Mouse (Mus musculus) frontal cortex, postnatal 36 days (tissue): ENCODE measurements around the gene Trex1.

Experiments used
- DNase-seq, 2 experiments: peaks; one replicate each; pipeline ENCODE4 v3.0.0; 2022; ENCODE audit warnings: low spot score in 2 of 2

Gene Trex1

DNA sequence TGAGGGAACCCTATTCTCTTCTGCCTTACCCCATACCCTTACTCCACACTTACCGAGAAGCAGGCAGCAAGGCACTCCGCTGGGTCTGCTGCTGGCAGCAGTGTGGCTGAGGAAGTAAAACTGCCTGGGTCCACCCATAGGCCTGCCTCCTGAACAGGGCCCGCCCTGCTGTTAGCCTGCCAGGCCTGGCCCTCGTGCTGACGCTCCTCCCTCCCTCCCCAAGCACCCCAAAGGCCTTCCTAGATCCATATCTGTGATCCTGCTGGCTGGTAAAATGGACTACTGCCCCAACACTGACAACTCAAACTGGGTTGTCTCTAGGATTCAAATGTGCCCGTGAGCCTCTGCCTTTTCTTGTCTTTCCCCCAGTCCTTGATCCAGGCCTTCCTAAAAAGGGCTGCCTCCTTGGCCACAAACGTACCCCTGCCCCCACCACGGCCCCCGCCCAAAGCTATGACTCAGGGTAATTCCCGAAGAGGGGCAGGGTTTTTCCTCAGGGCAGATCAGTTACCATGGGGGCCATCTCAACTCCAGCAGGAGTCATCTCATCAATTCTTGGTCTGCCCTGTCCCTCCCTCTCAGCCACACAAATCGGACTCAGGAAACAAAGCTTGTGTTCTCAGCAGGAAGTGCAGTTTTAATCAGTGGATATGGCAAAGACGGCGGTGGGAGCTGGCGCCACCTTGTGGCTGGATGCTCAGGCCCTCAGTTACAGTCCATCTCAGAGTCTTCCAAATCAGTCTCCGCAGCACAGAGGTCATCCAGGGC, at the start of gene Trex1:
Gene Trex1, minus strand, starts transcription at position 599 of the 768 bp plus-strand sequence.
- peak; percentile 86 to 91 for DNase-seq

DNA sequence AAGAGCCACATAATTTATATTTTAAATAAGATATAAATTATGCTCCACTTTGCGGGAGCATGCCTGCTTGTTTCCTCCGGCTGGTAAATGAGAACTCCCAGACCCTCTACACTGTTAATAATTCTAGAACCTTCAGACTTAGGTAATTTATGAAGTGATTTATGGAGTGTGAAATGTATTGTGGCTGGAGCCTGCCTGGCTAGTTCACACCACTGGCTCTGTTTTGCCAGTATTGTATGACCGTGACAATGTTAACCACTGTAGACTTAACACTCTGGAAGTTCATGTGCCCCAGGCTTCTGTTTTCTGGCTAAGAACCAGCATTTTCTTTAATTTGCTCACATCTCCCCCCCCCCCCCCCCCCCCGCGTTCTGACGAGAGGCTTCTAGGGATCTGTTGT, 47.8 kb upstream of the Trex1 start:
- DNase-seq: no peak

DNA sequence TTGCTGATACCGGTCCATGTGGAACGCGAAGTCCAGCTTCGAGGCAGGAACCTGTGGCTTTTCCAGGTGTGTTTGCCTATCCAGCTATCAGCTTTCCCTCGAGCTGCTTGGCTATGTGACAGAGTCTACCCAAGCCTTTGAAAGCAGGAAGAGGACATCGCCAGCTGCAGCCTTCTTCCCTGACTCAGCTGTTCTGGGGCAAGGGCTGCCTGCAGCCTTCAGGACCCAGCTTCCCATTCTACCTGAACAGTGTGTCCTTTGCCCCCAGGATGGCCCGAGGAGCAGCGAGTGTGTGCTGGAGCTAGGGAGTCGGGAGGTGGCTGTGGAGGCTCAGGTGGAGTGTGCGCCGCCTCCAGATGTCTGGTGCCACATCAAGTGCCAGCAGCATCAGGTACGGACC, 46.1 kb upstream of the Trex1 start:
- DNase-seq: no peak

DNA sequence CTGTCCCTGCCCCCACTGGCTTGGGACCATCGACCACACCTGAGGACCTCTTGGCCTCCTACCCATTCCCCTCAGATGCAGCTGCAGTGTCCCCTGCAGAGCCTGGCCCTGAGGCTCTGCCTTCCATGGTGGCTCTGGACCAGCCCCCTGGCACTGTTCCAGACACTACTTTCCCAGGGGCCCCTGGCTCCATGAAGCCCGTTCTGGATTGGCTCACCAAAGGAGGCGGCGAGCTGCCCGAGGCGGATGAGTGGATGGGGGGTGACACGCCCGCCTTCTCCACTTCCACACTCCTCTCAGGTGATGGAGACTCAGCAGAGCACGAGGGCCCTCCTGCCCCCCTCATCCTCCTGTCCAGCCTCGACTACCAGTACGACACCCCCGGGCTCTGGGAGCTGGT, 45.5 kb upstream of the Trex1 start:
- peak in 1 of 2 experiments; percentile 49 for DNase-seq

DNA sequence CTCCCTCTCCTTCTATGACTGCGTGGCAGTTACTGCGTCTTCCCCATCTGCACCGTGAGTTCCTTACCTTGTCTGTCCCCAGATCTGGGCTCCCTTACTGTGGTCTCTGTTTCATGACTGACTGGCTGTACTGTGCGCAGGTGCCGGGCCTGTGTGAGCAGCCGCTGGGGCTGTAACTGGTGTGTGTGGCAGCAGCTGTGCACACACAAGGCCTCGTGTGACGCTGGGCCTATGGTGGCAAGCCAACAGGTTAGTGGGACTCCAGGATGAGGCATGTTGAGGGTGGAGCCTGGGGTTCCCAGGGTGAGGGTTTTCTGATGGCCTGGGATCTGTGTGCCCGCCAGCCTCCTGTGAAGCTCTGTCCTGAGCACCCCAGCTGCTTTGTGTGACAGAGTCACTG, 44.5 kb upstream of the Trex1 start:
- DNase-seq: no peak

DNA sequence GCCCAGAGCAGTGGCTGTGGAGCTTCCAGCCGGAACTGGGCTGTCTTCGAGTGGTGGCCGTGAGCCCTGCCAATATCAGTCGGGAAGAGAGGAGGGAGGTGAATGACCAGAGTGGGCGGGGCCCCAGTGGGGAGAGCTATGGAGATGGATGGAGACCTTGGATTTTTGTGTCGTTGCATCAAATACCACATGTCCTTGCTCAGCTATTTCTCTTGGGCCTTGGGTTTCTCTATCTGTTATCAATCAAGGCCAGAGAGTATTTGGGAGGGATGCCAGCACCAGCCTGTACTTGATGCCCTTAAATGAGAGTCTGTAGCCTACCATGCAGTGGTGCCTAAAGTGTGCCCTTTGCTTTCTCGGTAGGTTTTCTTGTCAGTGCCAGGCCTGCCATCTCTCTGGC, 43.7 kb upstream of the Trex1 start:
- DNase-seq: no peak

DNA sequence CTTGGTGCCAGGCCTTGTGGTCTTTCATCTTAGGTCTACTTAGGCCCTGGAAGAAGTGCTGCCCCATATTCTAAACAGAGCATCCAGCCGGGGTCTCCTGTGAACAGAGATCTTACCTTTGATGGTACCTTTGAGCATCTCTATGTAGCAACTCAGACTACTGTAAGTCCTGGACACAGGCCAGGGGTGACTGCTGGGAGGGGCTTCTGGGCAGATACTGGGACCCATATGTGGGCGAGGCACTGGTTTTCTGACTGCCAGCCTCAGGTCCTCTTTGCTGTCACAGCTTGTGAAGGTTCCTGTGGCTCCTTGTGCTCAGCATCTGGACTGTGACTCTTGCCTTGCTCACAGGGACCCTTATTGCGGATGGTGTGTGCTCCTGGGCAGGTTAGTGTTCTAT, 43.0 kb upstream of the Trex1 start:
- DNase-seq: no peak

DNA sequence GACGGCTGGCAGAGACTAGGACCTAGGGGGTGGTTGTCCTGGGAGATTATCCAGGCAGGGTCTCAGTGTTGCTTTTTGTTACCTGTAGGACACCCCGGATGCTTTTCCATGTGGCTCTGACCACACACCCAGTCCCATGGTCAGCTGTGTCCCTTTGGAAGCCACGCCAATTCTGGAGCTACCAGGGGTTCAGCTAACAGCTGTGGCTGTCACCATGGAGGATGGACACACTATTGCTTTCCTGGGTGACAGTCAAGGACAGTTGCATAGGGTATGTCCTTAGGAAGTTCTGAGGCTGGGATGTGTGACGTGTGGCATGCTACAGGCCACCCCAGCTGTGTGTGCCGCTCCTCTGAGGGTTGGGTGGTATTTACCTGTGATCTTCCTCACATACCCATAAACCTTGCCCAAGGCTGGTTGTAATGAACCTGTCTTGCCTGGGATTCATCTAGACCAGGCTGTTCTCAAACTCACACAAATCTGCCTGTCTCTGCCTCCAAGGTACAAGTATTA, 42.5 kb upstream of the Trex1 start:
- DNase-seq: no peak

DNA sequence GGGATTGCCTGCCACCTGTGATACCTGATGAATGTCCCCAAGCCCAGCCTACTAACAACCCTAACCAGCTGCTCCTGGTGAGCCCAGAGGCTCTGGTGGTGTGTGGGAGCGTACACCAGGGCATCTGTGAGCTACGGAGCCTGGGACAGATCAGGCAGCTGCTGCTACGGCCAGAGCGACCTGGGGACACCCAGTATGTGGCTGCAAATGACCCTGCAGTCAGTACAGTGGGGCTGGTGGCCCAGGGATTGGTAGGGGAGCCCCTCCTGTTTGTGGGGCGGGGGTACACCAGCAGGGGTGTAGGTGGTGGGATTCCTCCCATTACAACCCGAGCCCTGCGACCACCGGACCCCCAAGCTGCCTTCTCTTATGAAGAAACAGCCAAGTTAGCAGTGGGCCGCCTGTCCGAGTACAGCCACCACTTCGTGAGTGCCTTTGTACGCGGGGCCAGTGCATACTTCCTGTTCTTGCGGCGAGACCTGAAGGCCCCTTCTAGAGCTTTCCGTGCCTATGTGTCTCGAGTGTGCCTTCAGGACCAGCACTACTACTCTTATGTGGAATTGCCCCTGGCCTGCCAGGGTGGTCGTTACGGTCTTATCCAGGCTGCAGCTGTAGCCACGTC, 40.9 kb upstream of the Trex1 start:
- no peak for DNase-seq

DNA sequence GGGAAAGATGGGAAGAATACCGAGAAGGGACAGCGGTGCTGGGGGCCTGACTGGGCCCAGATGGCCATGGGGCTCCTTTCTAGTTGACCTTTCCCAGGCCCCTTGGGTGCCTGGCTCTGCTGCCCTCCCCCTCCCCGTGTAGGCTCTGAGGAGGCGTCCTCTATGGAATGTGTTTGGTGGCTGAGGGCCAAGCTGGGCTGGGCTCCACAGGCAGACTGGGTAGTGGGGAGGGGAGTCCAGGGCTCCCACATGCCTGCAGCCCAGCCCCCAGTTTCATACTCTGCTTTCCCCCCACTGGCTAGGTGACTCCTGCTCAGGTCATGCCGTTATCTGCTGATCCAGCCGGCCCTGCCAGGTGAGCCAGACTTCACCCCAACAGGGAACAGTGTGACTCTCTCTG, 39.4 kb upstream of the Trex1 start:
- peak in 1 of 2 experiments; percentile 37 for DNase-seq

DNA sequence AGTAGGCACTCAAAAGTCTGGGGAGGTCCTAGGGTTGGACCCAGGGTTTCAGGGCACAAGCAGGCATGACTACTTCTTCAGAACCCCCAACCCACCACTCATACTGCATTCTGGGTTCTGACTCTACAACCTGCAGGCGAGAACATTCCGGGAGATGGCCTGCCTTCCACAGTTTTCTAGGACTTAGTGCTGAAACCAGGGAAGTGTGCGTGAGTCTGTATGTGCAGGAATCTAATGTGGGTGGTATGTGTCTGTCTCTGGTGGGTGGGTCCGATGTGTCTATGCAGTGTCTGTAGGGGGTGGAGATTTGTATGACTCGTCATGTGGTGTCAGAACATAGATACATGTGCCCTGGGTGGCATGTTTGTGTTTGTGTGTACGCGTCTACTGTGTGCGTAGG, 38.8 kb upstream of the Trex1 start:
- DNase-seq: no peak

DNA sequence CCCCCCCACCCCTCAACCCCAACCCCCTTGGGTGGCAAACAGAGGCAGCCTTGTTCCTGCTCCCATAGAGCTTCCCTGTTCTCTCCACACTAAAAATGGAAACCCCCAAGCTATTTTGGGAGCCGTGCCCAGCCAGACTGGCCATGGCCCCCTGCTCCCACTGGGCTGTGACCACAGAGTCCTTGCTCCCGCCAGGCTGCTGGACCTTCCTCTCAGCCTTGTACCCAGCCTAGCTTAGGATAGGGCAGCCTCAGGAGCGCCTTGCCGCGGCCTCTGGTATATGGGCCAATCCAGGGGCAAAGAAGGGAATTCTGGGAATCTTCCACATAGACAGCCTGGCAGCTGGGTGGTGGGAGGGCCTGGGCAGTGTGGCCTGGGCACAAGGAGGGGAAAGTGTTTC, 38.3 kb upstream of the Trex1 start:
- DNase-seq: peak; percentile 75 to 76

DNA sequence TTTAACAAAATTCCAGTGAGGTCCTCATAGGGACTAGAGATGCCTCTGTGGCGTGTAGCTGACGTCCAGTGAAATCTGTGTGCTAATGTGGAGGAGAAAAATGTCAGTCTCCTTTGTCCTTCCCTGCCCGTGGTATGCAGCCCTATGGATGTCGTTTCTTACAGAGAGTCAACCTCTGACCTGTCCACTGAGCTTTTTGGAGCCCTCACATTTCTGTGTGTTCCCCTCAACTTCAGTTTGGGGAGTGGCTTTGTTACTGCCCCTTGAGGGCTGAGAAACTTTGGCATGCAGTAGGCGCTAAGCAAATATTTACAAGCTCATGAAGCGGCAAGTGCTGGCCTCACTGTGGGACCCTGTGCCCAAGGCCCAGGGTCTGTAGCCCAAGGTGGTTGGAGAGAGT, 37.8 kb upstream of the Trex1 start:
- no peak for DNase-seq

DNA sequence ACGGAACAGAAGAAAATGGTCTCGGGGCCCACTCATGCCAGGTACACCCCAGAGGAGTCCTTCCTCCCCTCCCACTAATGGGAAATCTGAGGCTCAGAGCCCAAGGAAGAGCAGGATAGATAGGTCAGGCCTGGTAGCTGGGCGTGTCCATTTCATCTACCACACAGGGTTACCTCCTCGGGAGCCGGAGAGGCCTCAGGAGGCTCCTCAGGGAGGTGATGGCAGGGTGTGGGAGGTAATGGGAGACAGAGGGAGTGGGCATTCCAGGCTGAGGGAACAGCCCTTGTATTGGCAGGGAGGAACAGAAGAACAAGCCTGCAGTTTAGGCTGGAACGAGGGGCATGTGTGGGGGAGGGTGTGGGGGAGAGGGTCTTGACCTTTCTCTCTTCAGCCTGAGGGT, 37.3 kb upstream of the Trex1 start:
- no peak for DNase-seq

DNA sequence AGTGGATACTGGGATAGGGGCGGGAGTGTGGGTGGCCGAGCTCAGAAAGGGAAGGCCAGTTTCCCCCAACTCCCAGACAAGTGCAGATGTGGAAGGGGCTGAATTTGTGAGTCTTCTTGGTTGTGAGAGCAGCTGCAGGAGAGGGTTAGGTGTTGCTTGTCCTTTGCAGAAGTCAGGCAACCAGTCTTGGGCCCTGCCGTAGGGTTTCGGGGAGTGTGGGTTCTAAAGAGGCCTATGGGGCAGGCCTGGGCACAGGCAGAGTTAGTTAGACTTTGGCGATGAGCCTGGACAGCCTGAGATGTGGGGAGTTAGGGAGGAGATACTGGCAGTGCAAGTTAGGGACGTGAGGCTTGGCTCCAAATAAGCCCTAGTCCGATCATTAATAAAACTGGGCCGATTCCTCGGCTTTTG, 36.7 kb upstream of the Trex1 start:
- peak in 1 of 2 experiments; percentile 33 for DNase-seq

DNA sequence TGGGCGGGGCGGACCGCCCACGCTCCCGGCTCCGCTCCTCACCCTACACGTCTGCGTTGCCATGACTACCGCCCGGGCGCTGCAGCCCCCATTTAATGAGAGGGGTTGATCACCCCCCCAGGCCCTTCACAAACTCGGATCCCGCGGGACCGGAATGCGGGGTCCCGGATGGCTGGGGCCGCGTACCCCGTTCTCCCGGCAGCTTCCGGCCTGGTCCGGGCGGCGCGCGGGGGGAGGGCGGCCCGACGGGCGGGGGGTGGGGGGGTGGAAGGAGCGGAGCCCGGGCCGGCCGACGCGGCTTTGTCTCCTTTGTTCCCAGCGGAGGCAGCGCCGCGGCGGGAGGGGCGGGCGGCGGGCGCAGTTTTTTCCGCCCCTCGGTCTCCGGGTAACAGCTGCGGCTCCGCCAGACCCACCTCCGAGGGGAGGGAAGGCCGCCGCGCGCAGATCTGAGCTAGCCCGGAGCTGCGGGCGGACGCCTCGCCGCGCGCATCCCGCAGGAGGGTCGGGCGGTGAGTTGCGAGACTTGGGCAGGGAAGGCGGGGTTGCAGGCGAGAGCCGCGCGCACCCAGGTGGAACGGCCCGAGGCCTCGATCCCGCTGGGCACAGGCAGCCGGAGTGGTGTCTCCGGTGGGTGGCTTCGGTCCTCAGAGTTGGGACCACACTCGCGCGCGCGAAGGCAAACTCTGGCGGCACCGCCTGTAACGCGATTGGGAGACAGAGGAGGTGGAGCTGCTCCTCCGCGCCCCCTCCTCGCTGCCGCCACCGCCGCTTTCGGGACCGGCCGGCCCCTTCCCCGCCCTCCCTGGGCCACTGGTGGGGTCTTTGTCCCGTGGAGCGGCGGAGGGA, 35.8 kb upstream of the Trex1 start, which contains the start of gene Plxnb1:
Gene Plxnb1, plus strand, starts transcription at position 253 of the 846 bp plus-strand sequence.
- peak; percentile 60 to 67 for DNase-seq

DNA sequence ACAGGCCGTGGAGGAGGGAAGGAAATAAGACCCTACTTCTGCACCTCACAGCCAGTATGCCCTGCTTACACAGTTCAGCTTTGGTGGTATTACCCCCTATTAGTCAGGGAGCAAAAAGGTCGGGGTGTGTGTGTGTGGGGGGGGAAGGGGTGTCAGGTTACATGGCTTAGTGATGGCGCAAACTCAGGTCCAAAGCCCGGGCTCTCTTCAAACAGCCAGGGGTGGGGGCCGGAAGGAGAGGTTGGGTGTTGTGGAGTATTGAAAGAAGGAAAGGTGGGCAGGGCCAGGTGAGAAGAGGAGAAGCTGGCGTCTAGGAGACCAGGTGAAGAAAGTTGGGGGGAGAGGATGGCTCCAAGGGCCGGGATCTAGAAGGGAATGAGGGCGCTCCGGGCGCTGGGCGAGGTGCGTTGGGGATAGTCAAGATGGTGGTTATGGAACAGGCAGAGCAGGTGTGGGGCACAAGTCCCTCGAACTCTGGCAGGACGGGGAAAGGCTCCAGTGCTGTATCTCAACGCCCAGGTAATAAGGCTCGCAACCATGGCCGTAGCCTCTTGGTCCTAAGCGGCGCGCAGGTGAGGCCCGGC, 35.1 kb upstream of the Trex1 start:
- DNase-seq: no peak

DNA sequence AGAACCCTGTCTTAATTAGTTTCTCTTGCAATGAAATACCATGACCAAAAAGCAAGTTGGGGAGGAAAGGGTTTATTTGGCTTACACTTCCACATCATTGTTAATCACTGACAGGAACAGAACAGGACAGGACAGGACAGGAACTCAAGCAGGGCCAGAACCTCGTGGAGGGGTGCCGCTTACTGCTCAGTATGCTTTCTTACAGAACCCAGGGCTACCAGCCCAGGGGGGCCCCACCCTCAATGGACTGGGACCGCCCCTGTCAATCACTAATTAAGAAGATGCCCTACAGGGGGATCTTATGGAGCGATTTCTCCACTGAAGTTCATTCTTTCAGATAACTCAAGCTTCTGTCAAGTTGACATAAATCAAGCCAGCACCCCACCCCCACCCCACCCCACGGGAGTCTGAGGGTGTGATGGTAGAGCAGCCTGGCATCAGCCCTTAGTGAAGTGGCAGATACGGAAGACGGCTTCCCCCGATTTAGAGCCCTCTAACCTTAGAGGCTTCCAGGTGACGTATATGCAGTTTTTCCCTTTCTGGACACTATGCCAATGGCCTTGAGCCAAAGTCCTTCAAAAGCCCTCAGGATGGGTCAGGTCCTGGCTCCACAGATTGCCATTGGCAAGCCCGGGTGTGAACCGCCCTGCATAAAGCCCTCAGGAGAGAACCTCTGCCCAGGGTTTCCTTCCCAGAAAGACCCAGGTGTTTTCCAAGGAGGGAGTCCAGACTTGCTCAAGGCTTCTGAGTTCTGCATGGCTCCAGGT, 34.4 kb upstream of the Trex1 start:
- no peak for DNase-seq

DNA sequence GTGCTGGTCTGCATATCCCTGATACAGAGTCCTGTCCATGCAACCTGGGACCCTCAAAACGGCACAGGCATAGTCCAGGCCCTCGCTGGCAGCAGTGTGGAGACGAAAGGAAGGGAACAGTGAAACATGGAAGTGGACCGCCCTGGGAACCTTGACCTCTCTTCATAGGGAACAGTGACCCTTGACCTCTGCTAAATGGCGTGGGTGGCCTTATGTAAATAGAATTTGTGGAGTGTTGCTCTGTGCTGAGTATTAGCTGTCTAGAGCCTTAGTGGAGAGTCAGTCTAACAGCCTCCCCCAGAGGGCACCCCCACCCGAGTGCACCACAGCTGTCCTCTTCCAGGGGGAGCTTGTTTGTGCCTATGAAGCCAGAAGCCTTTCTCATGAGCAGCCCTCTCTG, 33.3 kb upstream of the Trex1 start:
- no peak for DNase-seq

DNA sequence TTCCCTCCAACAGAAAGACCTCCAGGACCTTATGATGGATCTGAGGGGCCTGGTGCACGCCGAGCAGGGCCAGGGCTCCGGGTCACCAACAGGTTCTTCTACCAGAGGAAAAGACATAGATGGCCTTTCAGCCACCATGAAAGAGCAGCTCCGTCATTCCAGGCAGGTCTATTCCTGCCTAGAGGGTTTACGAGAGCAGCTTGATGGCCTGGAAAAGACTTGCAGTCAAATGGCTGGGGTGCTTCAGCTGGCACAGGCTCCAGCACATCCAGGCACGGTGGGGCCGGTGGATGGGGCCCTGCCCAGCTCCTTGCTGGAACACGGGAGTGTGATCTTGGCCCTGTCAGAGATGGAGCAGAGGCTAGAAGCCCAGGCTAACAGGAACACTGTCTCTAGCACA, 32.3 kb upstream of the Trex1 start:
- DNase-seq: no peak

DNA sequence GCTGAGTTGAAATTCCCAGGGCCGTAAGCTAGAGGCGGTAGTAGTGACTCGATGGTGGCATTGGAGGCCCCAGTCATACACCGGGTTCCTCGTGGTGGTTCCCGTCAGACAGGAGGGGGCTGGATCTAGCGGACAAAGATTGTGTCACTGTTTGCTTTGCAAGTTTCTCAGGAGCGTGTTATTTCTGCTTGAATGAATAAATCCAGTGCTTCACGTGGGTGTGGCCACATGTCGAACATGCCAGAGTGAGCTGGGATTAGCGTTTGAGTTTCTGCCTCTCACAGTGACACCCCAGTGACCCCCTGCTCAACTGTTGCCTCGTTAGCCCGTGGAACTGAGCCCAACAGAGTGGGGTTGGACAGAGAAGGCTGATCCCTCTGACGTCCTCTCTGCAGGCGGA, 30.9 kb upstream of the Trex1 start:
- peak in 1 of 2 experiments; percentile 30 for DNase-seq
